Mouse (Mus musculus): Measurements from ENCODE around the gene Rtp3. TPM values are rescaled to one million over a fixed set of nuclear protein-coding genes. Genes with fewer than 3 reads are reported as not detected.

The Rtp3 gene
- polyA plus RNA-seq, 1 experiment from 2014 or later: 1.3 TPM

GRCm38 (mm10) chr9:110961386-110961785 is 29.0 kb downstream of the Rtp3 start:
- no peaks in the 10 kb centered on the region for H3K27me3 ChIP-seq (ENCODE audit: control insufficient read depth, insufficient read depth, low read length)
- no peaks in the 10 kb centered on the region for H3K4me1 ChIP-seq (ENCODE audit: control insufficient read depth, insufficient read depth, low read length)
- H3K4me2 ChIP-seq (ENCODE audit: low read depth, low read length): no peak overlapping the region
- H3K36me3 ChIP-seq (ENCODE audit: control insufficient read depth, insufficient read depth, low read length): no peaks in the 10 kb centered on the region
- H3K27ac ChIP-seq (ENCODE audit: low read length): no peak overlapping the region
- no peak overlapping the region for H3K4me3 ChIP-seq (replicated peaks; ENCODE audit: low read length)
- no peak overlapping the region for H3K9ac ChIP-seq (ENCODE audit: low read length)
- no peak for ATAC-seq (ENCODE audit: insufficient read depth, low FRiP score)
- no peaks in the 10 kb centered on the region for H3K9me3 ChIP-seq (replicated peaks; ENCODE audit: control insufficient read depth, low read length)
- 98% methylated on average over 8 of the region's 8 CpGs for WGBS

GRCm38 (mm10) chr9:110960230-110961149 is 29.9 kb downstream of the Rtp3 start:
- H3K36me3 ChIP-seq (ENCODE audit: control insufficient read depth, insufficient read depth, low read length): no peaks in the 10 kb centered on the region
- H3K27ac ChIP-seq (ENCODE audit: low read length): no peak overlapping the region
- H3K4me3 ChIP-seq (replicated peaks; ENCODE audit: low read length): no peak overlapping the region
- H3K4me1 ChIP-seq (ENCODE audit: control insufficient read depth, insufficient read depth, low read length): no peaks in the 10 kb centered on the region
- ATAC-seq (ENCODE audit: insufficient read depth, low FRiP score): no peak
- H3K9ac ChIP-seq (ENCODE audit: low read length): no peak overlapping the region
- H3K4me2 ChIP-seq (ENCODE audit: low read depth, low read length): no peak overlapping the region
- WGBS: 79% methylated on average over 13 of the region's 13 CpGs
- H3K9me3 ChIP-seq (replicated peaks; ENCODE audit: control insufficient read depth, low read length): no peaks in the 10 kb centered on the region
- H3K27me3 ChIP-seq (ENCODE audit: control insufficient read depth, insufficient read depth, low read length): no peaks in the 10 kb centered on the region

- Histone ChIP-seq H3K4me2 (ENCODE audit: low read depth, low read length) (no peak overlapping the region), H3K9me3 (replicated peaks; ENCODE audit: control insufficient read depth, low read length) (no peaks in the 10 kb centered on the region), H3K4me1 (ENCODE audit: control insufficient read depth, insufficient read depth, low read length) (no peaks in the 10 kb centered on the region), H3K4me3 (replicated peaks; ENCODE audit: low read length) (no peak overlapping the region), H3K27me3 (ENCODE audit: control insufficient read depth, insufficient read depth, low read length) (no peaks in the 10 kb centered on the region), H3K27ac (ENCODE audit: low read length) (no peak overlapping the region), H3K36me3 (ENCODE audit: control insufficient read depth, insufficient read depth, low read length) (no peaks in the 10 kb centered on the region), H3K9ac (ENCODE audit: low read length) (no peak overlapping the region)
- 76% methylated on average over 5 of the region's 5 CpGs for WGBS
- ATAC-seq (ENCODE audit: insufficient read depth, low FRiP score): no peak
Observed at GRCm38 (mm10) chr9:110959669-110960068, 30.7 kb downstream of the Rtp3 start.

- H3K4me3 ChIP-seq (replicated peaks; ENCODE audit: low read length): no peak overlapping the region
- H3K9me3 ChIP-seq (replicated peaks; ENCODE audit: control insufficient read depth, low read length): no peaks in the 10 kb centered on the region
- peaks cover 9% of the 10 kb centered on the region for H3K27me3 ChIP-seq (ENCODE audit: control insufficient read depth, insufficient read depth, low read length)
- no peak overlapping the region for H3K4me2 ChIP-seq (ENCODE audit: low read depth, low read length)
- 77% methylated on average over 6 of the region's 6 CpGs for WGBS
- no peak overlapping the region for H3K9ac ChIP-seq (ENCODE audit: low read length)
- no peaks in the 10 kb centered on the region for H3K36me3 ChIP-seq (ENCODE audit: control insufficient read depth, insufficient read depth, low read length)
- H3K27ac ChIP-seq (ENCODE audit: low read length): no peak overlapping the region
- no peak for ATAC-seq (ENCODE audit: insufficient read depth, low FRiP score)
- peaks cover 4% of the 10 kb centered on the region; the same call in 1 of the 2 replicates for H3K4me1 ChIP-seq (ENCODE audit: control insufficient read depth, insufficient read depth, low read length)
Observed at GRCm38 (mm10) chr9:110955962-110956361, 34.4 kb downstream of the Rtp3 start.

GRCm38 (mm10) chr9:110954681-110955445 is 35.5 kb downstream of the Rtp3 start:
- Histone ChIP-seq H3K4me2 (ENCODE audit: low read depth, low read length) (no peak overlapping the region), H3K4me1 (ENCODE audit: control insufficient read depth, insufficient read depth, low read length) (peaks cover 4% of the 10 kb centered on the region; the same call in 1 of the 2 replicates), H3K27me3 (ENCODE audit: control insufficient read depth, insufficient read depth, low read length) (peaks cover 9% of the 10 kb centered on the region), H3K9ac (ENCODE audit: low read length) (no peak overlapping the region), H3K9me3 (replicated peaks; ENCODE audit: control insufficient read depth, low read length) (no peaks in the 10 kb centered on the region), H3K4me3 (replicated peaks; ENCODE audit: low read length) (no peak overlapping the region), H3K36me3 (ENCODE audit: control insufficient read depth, insufficient read depth, low read length) (no peaks in the 10 kb centered on the region), H3K27ac (ENCODE audit: low read length) (no peak overlapping the region)
- WGBS: 37% methylated on average over 2 of the region's 2 CpGs
- ATAC-seq (ENCODE audit: insufficient read depth, low FRiP score): no peak

GRCm38 (mm10) chr9:110953550-110954461 is 36.6 kb downstream of the Rtp3 start:
- Histone ChIP-seq H3K27ac (ENCODE audit: low read length) (no peak overlapping the region), H3K4me1 (ENCODE audit: control insufficient read depth, insufficient read depth, low read length) (peaks cover 4% of the 10 kb centered on the region; the same call in 1 of the 2 replicates), H3K9me3 (replicated peaks; ENCODE audit: control insufficient read depth, low read length) (no peaks in the 10 kb centered on the region), H3K27me3 (ENCODE audit: control insufficient read depth, insufficient read depth, low read length) (peaks cover 9% of the 10 kb centered on the region), H3K9ac (ENCODE audit: low read length) (peak overlapping the region; percentile 62), H3K4me2 (ENCODE audit: low read depth, low read length) (peak overlapping the region; percentile 95), H3K4me3 (replicated peaks; ENCODE audit: low read length) (peak overlapping the region; percentile 58), H3K36me3 (ENCODE audit: control insufficient read depth, insufficient read depth, low read length) (no peaks in the 10 kb centered on the region)
- WGBS: 1% methylated on average over 44 of the region's 44 CpGs
- peak; percentile 59; the same call in 1 of the 2 replicates for ATAC-seq (ENCODE audit: insufficient read depth, low FRiP score)

GRCm38 (mm10) chr9:110952931-110953549 is 37.3 kb downstream of the Rtp3 start:
- Histone ChIP-seq H3K27ac (ENCODE audit: low read length) (no peak overlapping the region), H3K4me1 (ENCODE audit: control insufficient read depth, insufficient read depth, low read length) (peaks cover 4% of the 10 kb centered on the region; the same call in 1 of the 2 replicates), H3K27me3 (ENCODE audit: control insufficient read depth, insufficient read depth, low read length) (peaks cover 9% of the 10 kb centered on the region), H3K4me2 (ENCODE audit: low read depth, low read length) (peak overlapping the region; percentile 95), H3K9me3 (replicated peaks; ENCODE audit: control insufficient read depth, low read length) (no peaks in the 10 kb centered on the region), H3K9ac (ENCODE audit: low read length) (no peak overlapping the region), H3K4me3 (replicated peaks; ENCODE audit: low read length) (peak overlapping the region; percentile 58; the same call in 1 of the 2 replicates), H3K36me3 (ENCODE audit: control insufficient read depth, insufficient read depth, low read length) (no peaks in the 10 kb centered on the region)
- no peak for ATAC-seq (ENCODE audit: insufficient read depth, low FRiP score)
- 44% methylated on average over 5 of the region's 5 CpGs for WGBS

GRCm38 (mm10) chr9:110952398-110952797 is 38.0 kb downstream of the Rtp3 start:
- peaks cover 13% of the 10 kb centered on the region for H3K27me3 ChIP-seq (ENCODE audit: control insufficient read depth, insufficient read depth, low read length)
- H3K9ac ChIP-seq (ENCODE audit: low read length): no peak overlapping the region
- WGBS: 58% methylated on average over 6 of the region's 6 CpGs

More at GRCm38 (mm10) chr9:110952398-110952797, 38.0 kb downstream of the Rtp3 start:
- H3K4me1 ChIP-seq (ENCODE audit: control insufficient read depth, insufficient read depth, low read length): peaks cover 4% of the 10 kb centered on the region; the same call in 1 of the 2 replicates
- no peak for ATAC-seq (ENCODE audit: insufficient read depth, low FRiP score)
- H3K4me3 ChIP-seq (replicated peaks; ENCODE audit: low read length): no peak overlapping the region
- H3K4me2 ChIP-seq (ENCODE audit: low read depth, low read length): no peak overlapping the region
- no peaks in the 10 kb centered on the region for H3K9me3 ChIP-seq (replicated peaks; ENCODE audit: control insufficient read depth, low read length)
- no peaks in the 10 kb centered on the region for H3K36me3 ChIP-seq (ENCODE audit: control insufficient read depth, insufficient read depth, low read length)
- no peak overlapping the region for H3K27ac ChIP-seq (ENCODE audit: low read length)
